Mouse (Mus musculus): ENCODE data around the gene Fam122b. TPM values are rescaled to one million over a fixed set of nuclear protein-coding genes. Genes with fewer than 3 reads are reported as not detected.

The Fam122b gene
- polyA plus RNA-seq, 2 experiments = 5.6 to 5.7 TPM

- TF ChIP-seq EP300 (IDR thresholded peaks at IDR 0.05; ENCODE audit: low read depth) = no peak
- TF ChIP-seq CTCF (IDR thresholded peaks at IDR 0.05; ENCODE audit: low read depth) = no peak
Observed at GRCm38 (mm10) chrX:53214557-53215229, 54.9 kb downstream of the Fam122b start.

DNA sequence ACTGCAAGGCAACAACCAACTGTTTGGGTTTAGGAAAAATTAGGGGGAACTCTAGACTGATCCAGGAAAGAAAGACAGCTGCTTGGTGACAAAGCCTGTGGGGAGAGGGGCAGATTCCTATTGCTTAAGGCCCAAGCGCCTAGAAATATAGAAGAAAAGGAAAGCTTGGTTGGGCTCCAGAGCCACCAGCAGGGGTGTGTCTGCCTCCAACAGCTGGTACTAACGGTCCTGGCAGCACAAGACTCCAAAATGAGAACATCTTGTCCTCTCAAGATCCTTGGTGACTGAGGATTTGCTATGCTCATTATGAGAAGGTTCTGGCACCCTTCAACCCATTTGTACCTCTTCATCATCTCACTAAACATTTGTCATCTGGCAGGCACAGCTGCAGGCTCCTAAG is 55.8 kb downstream of the Fam122b start:
- H3K36me3 ChIP-seq (replicated peaks; ENCODE audit: control insufficient read depth, insufficient read depth, low read depth) = no peaks in the 10 kb centered on the region
- H3K27me3 ChIP-seq (ENCODE audit: control insufficient read depth, insufficient read depth, low read length) = no peaks in the 10 kb centered on the region
- no peak for TF ChIP-seq CTCF (IDR thresholded peaks at IDR 0.05; ENCODE audit: low read depth)
- TF ChIP-seq EP300 (IDR thresholded peaks at IDR 0.05; ENCODE audit: low read depth) = no peak
- DNase-seq (ENCODE audit: low read depth in 3 of 3, low spot score in 3 of 3) (no peak), ATAC-seq (ENCODE audit: insufficient read depth) (no peak)
- no peak overlapping the region for H3K9ac ChIP-seq (replicated peaks)
- H3K27ac ChIP-seq = no peak overlapping the region
- H3K4me1 ChIP-seq (replicated peaks; ENCODE audit: control insufficient read depth in 2 of 2, insufficient read depth in 2 of 2, low read length in 1 of 2) = peaks cover 0 to 4% of the 10 kb centered on the region in 2 experiments; a peak in 2 of 4 replicates
- WGBS (ENCODE audit: insufficient replicate concordance) = 59% methylated on average over 2 of the region's 2 CpGs
- H3K4me2 ChIP-seq (ENCODE audit: low read depth) = no peak overlapping the region
- no peak overlapping the region for H3K4me3 ChIP-seq (ENCODE audit: insufficient read depth in 1 of 2, low read depth in 2 of 2, low read length in 2 of 2)
- H3K9me3 ChIP-seq (ENCODE audit: control insufficient read depth, low read length) = no peaks in the 10 kb centered on the region

More at GRCm38 (mm10) chrX:53214557-53215229, 54.9 kb downstream of the Fam122b start:
- DNase-seq (ENCODE audit: low read depth in 3 of 3, low spot score in 3 of 3) (no peak), ATAC-seq (ENCODE audit: insufficient read depth) (no peak)
- H3K36me3 ChIP-seq (replicated peaks; ENCODE audit: control insufficient read depth, insufficient read depth, low read depth) = no peaks in the 10 kb centered on the region
- no peak overlapping the region for H3K9ac ChIP-seq (replicated peaks)
- peaks cover 0 to 4% of the 10 kb centered on the region in 2 experiments; a peak in 2 of 4 replicates for H3K4me1 ChIP-seq (replicated peaks; ENCODE audit: control insufficient read depth in 2 of 2, insufficient read depth in 2 of 2, low read length in 1 of 2)
- H3K27me3 ChIP-seq (ENCODE audit: control insufficient read depth, insufficient read depth, low read length) = no peaks in the 10 kb centered on the region
- no peaks in the 10 kb centered on the region for H3K9me3 ChIP-seq (ENCODE audit: control insufficient read depth, low read length)
- H3K27ac ChIP-seq = no peak overlapping the region
- WGBS (ENCODE audit: insufficient replicate concordance) = 57% methylated on average over 7 of the region's 7 CpGs
- H3K4me3 ChIP-seq (ENCODE audit: insufficient read depth in 1 of 2, low read depth in 2 of 2, low read length in 2 of 2) = no peak overlapping the region
- no peak overlapping the region for H3K4me2 ChIP-seq (ENCODE audit: low read depth)

DNA sequence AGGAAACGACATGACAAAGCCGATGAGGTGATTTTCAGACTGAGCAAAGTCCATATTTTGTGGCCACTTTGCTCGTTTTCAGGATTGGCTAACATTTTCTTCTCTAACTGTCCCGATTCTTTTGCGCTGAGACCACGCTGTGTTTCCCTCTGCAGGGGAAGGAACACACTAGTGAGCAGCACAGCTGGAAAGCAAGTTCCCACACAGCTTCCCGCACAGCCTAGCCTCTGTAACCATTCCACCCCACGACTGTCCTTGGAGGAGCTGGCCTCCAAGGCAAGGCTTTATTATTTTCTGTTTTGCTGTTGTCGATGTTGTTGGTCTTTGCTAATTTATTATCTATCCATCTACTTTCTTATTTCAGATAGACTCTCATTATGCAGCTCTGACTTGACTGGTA is 57.1 kb downstream of the Fam122b start:
- H3K9me3 ChIP-seq (ENCODE audit: control insufficient read depth, low read length) = no peaks in the 10 kb centered on the region
- no peak for ATAC-seq (ENCODE audit: insufficient read depth)
- no peak overlapping the region for H3K4me3 ChIP-seq (ENCODE audit: insufficient read depth in 1 of 2, low read depth in 2 of 2, low read length in 2 of 2)
- H3K4me1 ChIP-seq (replicated peaks; ENCODE audit: control insufficient read depth in 2 of 2, insufficient read depth in 2 of 2, low read length in 1 of 2) = peaks cover 0 to 4% of the 10 kb centered on the region in 2 experiments; a peak in 2 of 4 replicates
- no peak overlapping the region for H3K9ac ChIP-seq (replicated peaks)
- H3K27ac ChIP-seq = no peak overlapping the region
- 45% methylated on average over 9 of the region's 9 CpGs for WGBS (ENCODE audit: insufficient replicate concordance)
- TF ChIP-seq CTCF (IDR thresholded peaks at IDR 0.05; ENCODE audit: low read depth) = no peak
- TF ChIP-seq EP300 (IDR thresholded peaks at IDR 0.05; ENCODE audit: low read depth) = no peak
- no peaks in the 10 kb centered on the region for H3K36me3 ChIP-seq (replicated peaks; ENCODE audit: control insufficient read depth, insufficient read depth, low read depth)
- no peak for DNase-seq (ENCODE audit: low read depth in 3 of 3, low spot score in 3 of 3)
- H3K27me3 ChIP-seq (ENCODE audit: control insufficient read depth, insufficient read depth, low read length) = no peaks in the 10 kb centered on the region
- H3K4me2 ChIP-seq (ENCODE audit: low read depth) = no peak overlapping the region

DNA sequence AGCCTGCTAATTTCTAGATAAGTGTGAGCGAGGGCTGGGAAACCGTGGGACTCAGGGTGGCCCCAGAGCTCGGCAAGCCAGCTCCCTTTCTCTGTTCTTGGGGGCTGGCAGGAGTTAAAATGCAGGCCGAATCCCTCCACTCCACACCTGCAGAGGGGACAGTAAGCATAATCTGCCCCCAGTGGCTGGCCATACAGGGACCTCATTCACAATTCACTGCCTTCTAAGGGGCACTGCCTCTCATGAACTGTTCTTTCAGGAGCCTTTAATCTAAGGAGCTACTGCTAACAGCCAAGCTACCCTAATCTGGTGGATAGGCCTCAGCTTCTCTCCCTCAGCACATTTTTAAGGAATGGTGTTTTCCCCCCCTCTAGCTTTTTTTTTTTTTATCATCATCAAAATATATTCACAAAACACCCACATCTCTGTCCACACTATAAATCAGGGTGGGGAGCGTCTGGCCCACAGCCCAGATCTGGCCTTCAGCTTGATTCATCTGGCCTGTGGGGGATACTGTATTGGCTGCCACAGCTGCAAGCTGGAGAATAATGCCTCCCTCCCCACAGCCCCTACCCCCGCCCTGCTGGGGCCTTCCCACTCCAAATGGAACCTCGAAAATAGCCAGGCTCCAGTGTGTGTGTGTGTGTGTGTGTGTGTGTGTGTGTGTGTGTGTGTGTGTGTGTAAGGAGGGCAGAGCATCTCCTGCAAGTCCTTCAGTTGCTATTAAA is 57.7 kb downstream of the Fam122b start:
- Histone ChIP-seq H3K4me1 (replicated peaks; ENCODE audit: control insufficient read depth in 2 of 2, insufficient read depth in 2 of 2, low read length in 1 of 2) (peaks cover 0 to 4% of the 10 kb centered on the region in 2 experiments; a peak in 2 of 4 replicates), H3K27ac (no peak overlapping the region), H3K4me3 (ENCODE audit: insufficient read depth in 1 of 2, low read depth in 2 of 2, low read length in 2 of 2) (no peak overlapping the region), H3K36me3 (replicated peaks; ENCODE audit: control insufficient read depth, insufficient read depth, low read depth) (no peaks in the 10 kb centered on the region), H3K4me2 (ENCODE audit: low read depth) (no peak overlapping the region), H3K9me3 (ENCODE audit: control insufficient read depth, low read length) (no peaks in the 10 kb centered on the region), H3K27me3 (ENCODE audit: control insufficient read depth, insufficient read depth, low read length) (no peaks in the 10 kb centered on the region), H3K9ac (replicated peaks) (no peak overlapping the region)
- WGBS (ENCODE audit: insufficient replicate concordance) = 64% methylated on average over 7 of the region's 7 CpGs
- ATAC-seq (ENCODE audit: insufficient read depth) = no peak
- no peak for TF ChIP-seq CTCF (IDR thresholded peaks at IDR 0.05; ENCODE audit: low read depth)
- TF ChIP-seq EP300 (IDR thresholded peaks at IDR 0.05; ENCODE audit: low read depth) = no peak
- DNase-seq (ENCODE audit: low read depth in 3 of 3, low spot score in 3 of 3) = no peak

GRCm38 (mm10) chrX:53209431-53209830 is 60.2 kb downstream of the Fam122b start:
- Histone ChIP-seq H3K27me3 (ENCODE audit: control insufficient read depth, insufficient read depth, low read length) (no peaks in the 10 kb centered on the region), H3K9me3 (ENCODE audit: control insufficient read depth, low read length) (no peaks in the 10 kb centered on the region), H3K9ac (replicated peaks) (no peak overlapping the region), H3K4me2 (ENCODE audit: low read depth) (no peak overlapping the region), H3K36me3 (replicated peaks; ENCODE audit: control insufficient read depth, insufficient read depth, low read depth) (no peaks in the 10 kb centered on the region), H3K4me1 (replicated peaks; ENCODE audit: control insufficient read depth in 2 of 2, insufficient read depth in 2 of 2, low read length in 1 of 2) (peaks cover 0 to 4% of the 10 kb centered on the region in 2 experiments; a peak in 2 of 4 replicates), H3K4me3 (ENCODE audit: insufficient read depth in 1 of 2, low read depth in 2 of 2, low read length in 2 of 2) (no peak overlapping the region), H3K27ac (no peak overlapping the region)
- ATAC-seq (ENCODE audit: insufficient read depth) = no peak
- TF ChIP-seq CTCF (IDR thresholded peaks at IDR 0.05; ENCODE audit: low read depth) (no peak), EP300 (IDR thresholded peaks at IDR 0.05; ENCODE audit: low read depth) (no peak)
- 44% methylated on average over 7 of the region's 7 CpGs for WGBS (ENCODE audit: insufficient replicate concordance)
- no peak for DNase-seq (ENCODE audit: low read depth in 3 of 3, low spot score in 3 of 3)

All from liver, embryonic 14.5 days (tissue).